Mouse (Mus musculus) midbrain, embryonic 15.5 days (tissue): ENCODE results near the gene Sdf2l1. TPM values are rescaled to one million over a fixed set of nuclear protein-coding genes. Genes with fewer than 3 reads are reported as not detected.

Source experiments
- ATAC-seq: fragments of 200-750 bp; cut with Nextera tagmentation; replicated peaks from 2 replicates; pipeline ENCODE4 v1.8.0; 2017; ENCODE audit warnings: moderate TSS enrichment
- H3K27ac ChIP-seq: fragments of 300-500 bp; sonication (generic); 2 replicates; pipeline ENCODE4 v1.5.1; 2015; ENCODE audit warnings: mild to moderate bottlenecking, inconsistent platforms
- H3K27me3 ChIP-seq: fragments of 300-500 bp; sonication (generic); replicated peaks from 2 replicates; pipeline ENCODE4 v1.6.1; 2015; ENCODE audit warnings: inconsistent platforms
- H3K36me3 ChIP-seq: fragments of 300-500 bp; sonication (generic); replicated peaks from 2 replicates; pipeline ENCODE4 v1.6.1; 2015; ENCODE audit warnings: inconsistent platforms
- H3K4me1 ChIP-seq: fragments of 300-500 bp; sonication (generic); 2 replicates; pipeline ENCODE4 v1.6.1; 2015; ENCODE audit warnings: inconsistent platforms
- H3K4me2 ChIP-seq: fragments of 300-500 bp; sonication (generic); 2 replicates; pipeline ENCODE4 v1.6.1; 2015; ENCODE audit warnings: inconsistent platforms, mild to moderate bottlenecking, moderate library complexity
- H3K4me3 ChIP-seq: fragments of 300-500 bp; sonication (generic); 2 replicates; pipeline ENCODE4 v1.5.1; 2015; ENCODE audit warnings: mild to moderate bottlenecking, inconsistent platforms
- H3K9ac ChIP-seq: fragments of 300-500 bp; sonication (generic); 2 replicates; pipeline ENCODE4 v1.6.1; 2015; ENCODE audit warnings: mild to moderate bottlenecking, inconsistent platforms
- H3K9me3 ChIP-seq: fragments of 300-500 bp; sonication (generic); 2 replicates; pipeline ENCODE4 v1.6.1; 2016; ENCODE audit warnings: inconsistent platforms
- WGBS: fragments of 180-500 bp; shearing (Covaris S2); methylation state at CpG from one replicate; pipeline ENCODE4 v1.1.7; 2015; ENCODE audit warnings: mixed read lengths; 5-methylcytosine and 5-hydroxymethylcytosine counted together
- microRNA counts: library from miRNA; unstranded; fragments of <30 nt; microRNA quantifications from one replicate; lab custom pipeline; 2016
- microRNA-seq: library from miRNA; unstranded; fragments of <30 nt; microRNA quantifications from one replicate; pipeline ENCODE4, GENCODE M21; 2016
- polyA plus RNA-seq: library from polyadenylated mRNA; unstranded; fragments of >200 nt; fragmentation: Nextera tagmentation; extraction: Ambion mirVana; gene quantifications from 2 replicates; pipeline ENCODE4 v1.2.1, GENCODE M21; 2015

The Sdf2l1 gene
- polyA plus RNA-seq, 1 experiment from 2014 or later = 29.8 TPM

DNA sequence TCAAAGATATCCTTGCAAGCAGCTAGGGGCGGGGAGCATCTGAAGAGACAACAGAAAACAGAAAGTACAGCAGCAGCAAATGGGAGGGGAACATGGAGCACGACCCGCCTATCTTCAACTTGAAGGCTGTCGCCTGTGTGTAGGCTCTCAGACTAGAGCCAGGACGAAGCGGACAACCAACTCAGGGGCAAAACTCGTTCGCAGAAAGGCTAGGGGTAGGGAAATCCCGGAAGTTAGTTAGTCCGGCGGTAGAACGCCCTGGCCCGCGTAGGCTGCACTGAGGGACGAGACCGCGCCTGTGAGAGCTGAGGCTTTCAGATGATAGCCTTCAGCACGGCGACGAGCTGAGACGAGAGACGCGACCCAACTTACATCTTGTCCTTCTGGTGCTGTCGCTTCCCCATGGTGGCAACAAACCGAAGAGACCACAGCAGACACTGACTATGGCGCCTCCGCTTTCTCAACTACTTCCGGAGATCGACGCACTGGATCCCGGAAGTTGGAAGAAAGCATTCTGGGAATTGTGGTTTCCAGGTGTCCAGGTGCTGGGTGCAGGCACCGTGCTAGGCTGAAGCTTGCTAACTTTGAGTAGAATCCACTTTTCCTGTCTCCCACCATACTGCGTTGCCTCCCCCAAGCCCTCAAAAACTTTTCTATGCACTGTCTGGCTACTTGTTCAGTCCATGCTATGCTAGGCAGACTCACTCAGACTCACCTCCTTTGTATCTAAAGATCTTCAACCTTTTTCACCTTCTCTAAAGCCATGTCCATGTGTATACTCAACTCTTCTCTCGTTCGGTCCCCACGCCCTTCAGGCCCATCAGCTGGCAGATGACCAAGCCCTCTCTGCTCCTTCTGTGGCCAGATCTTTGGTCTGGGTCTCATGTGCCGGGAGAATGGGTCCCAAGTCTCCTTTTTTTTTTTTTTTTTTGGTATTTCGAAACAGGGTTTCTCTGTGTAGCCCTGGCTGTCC, 21.1 kb downstream of the Sdf2l1 start, which contains the start of gene Ppil2:
Ppil2 (minus strand) TSS at position 487 of the 973 bp plus-strand sequence.
- ATAC-seq = peak; percentile 83
- H3K4me2 ChIP-seq = peak within 1 kb of the TSS; percentile 74
- 0 out of 2 replicates have a peak, but pooled peaks cover 9% of the 10 kb centered on the region for H3K36me3 ChIP-seq
- peak within 1 kb of the TSS; percentile 79 for H3K9ac ChIP-seq
- peaks cover 12% of the 10 kb centered on the region for H3K4me1 ChIP-seq
- no peaks in the 10 kb centered on the region for H3K9me3 ChIP-seq
- H3K27ac ChIP-seq = peak within 1 kb of the TSS; percentile 79
- H3K4me3 ChIP-seq = peak within 1 kb of the TSS; percentile 95
- no peaks in the 10 kb centered on the region for H3K27me3 ChIP-seq
- 10% methylated on average over 38 of the region's 38 CpGs for WGBS

DNA sequence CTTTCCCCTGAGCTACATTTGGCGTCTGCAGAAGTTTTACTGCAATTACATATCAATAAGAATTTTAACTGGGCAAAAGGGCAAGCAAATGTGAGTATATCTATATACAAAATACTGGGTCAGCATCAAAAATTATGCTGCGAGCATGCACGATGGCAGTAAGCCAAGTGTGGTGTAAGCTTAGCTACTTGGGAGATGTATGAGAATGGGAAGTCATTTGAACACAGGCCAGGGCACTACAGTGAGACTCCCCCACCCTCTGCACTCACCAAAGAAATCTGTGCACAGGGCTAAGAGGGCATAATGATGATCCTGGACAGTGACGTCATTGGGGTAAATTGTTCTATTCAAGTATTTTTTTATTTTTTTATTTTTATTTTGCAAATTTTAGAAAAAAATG, 27.6 kb downstream of the Sdf2l1 start:
- H3K4me2 ChIP-seq = no peak overlapping the region
- peaks cover 6% of the 10 kb centered on the region for H3K4me1 ChIP-seq
- WGBS = 88% methylated on average over 4 of the region's 4 CpGs
- no peaks in the 10 kb centered on the region for H3K27me3 ChIP-seq
- H3K4me3 ChIP-seq = no peak overlapping the region
- H3K9ac ChIP-seq = no peak overlapping the region
- no peak for ATAC-seq
- H3K9me3 ChIP-seq = no peaks in the 10 kb centered on the region
- no peak overlapping the region for H3K27ac ChIP-seq
- H3K36me3 ChIP-seq = peaks cover 17% of the 10 kb centered on the region; the same call in 1 of the 2 replicates

DNA sequence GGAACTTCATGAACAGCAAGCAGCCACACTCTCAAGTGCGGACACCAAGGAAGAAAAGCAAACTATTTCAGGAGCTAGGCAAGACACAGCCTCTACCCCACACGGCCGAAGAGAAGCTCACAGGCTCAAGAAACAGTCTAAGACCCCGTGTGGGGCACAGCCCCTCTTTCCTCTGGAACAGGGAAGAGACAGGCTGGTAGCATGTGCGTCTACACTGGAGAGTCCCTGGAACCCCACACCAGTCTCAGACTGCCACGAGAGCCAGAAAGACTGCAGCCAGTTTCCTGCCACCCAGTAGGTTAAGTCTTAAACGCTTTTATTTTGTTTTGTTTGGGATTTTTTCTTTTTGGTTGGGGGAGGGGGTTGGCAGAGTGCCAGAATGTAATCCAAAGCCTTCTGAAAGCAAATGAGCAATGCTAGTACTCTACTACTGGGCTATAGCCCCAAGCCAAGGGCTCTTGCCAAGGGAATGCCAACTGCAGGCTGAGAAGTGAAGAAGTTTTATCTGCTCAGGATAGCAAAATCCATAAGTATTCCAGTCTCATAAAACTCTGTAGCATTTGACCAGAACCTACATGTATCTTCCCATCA, 29.5 kb downstream of the Sdf2l1 start:
- Histone ChIP-seq H3K4me3 (no peak overlapping the region), H3K27ac (no peak overlapping the region), H3K27me3 (no peaks in the 10 kb centered on the region), H3K9me3 (no peaks in the 10 kb centered on the region), H3K4me1 (peaks cover 3% of the 10 kb centered on the region; the same call in 1 of the 2 replicates), H3K4me2 (no peak overlapping the region), H3K36me3 (peaks cover 26% of the 10 kb centered on the region), H3K9ac (no peak overlapping the region)
- WGBS = 65% methylated on average over 7 of the region's 7 CpGs
- ATAC-seq = no peak

DNA sequence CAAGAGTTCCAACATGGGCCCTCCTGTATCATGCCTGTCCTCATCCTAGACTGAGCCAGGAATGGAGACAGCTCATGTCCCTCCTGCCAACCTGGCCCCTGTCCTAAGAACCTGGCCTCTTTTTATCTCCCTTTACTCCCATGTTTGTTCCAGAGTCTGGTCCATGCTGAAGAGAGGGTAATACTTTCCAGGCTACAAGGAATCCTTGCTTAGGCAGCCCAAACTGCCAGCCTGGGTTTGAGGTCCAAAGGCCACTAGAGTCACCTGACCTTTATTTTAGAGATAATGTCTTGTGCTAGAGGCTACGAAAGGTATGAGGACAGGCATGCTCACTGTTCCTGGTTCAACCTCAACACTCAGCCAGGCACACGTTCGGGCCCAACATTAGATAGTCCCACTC, 35.2 kb downstream of the Sdf2l1 start:
- Histone ChIP-seq H3K4me1 (no peaks in the 10 kb centered on the region), H3K27me3 (no peaks in the 10 kb centered on the region), H3K27ac (no peak overlapping the region), H3K9ac (no peak overlapping the region), H3K36me3 (peaks cover 39% of the 10 kb centered on the region), H3K4me2 (no peak overlapping the region), H3K9me3 (no peaks in the 10 kb centered on the region), H3K4me3 (no peak overlapping the region)
- no peak for ATAC-seq
- WGBS = 97% methylated on average over 3 of the region's 3 CpGs

DNA sequence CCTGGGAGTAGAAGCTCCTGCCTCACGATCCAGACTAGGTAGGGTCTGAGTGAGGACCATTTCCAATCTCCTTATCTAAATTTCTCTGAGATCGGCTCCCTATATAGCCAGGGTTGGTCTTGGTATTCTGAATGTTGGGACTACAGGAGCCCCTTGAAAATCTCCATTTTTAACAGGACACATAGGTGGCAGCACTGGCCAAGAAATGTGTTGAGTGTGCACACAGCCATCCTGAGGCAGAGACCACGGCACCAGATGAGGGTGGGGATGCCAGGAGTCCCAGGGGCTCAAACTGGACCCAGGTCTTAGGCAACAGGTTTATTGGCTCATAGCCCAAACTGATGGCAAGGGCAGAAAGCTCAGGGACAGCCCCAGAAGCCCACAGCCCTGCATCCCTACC, 43.8 kb downstream of the Sdf2l1 start:
- Histone ChIP-seq H3K4me3 (no peak overlapping the region), H3K4me2 (no peak overlapping the region), H3K27ac (no peak overlapping the region), H3K9ac (no peak overlapping the region), H3K9me3 (no peaks in the 10 kb centered on the region), H3K36me3 (peaks cover 69% of the 10 kb centered on the region), H3K4me1 (no peaks in the 10 kb centered on the region), H3K27me3 (no peaks in the 10 kb centered on the region)
- 73% methylated on average over 3 of the region's 3 CpGs for WGBS
- ATAC-seq = peak; percentile 31; the same call in 1 of the 2 replicates

DNA sequence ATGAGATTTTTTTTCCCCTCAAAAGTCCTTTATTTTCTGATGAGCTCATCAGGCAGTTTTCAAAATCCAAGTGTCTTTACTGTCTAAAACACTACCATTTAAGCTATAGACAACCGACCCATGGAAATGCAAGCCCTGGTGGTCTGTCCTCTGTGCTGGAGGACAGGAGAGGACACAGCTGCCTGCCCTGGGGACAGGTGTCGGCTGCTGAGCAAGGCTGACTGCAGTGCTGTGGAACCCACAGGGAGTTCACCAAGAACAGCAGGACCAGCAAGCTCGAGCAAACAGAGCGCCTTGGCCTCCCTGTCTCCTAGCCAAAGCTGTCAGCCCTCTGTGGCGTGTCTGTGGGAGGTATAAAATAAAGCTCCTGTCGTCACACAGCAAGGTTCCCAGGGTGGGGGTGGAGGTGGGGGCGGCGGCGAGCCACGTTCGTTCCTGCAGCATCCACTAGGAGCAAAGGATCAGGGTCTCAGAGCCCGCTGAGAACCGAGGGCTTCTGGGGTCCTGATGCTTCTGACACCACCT, 45.5 kb downstream of the Sdf2l1 start:
- WGBS = 76% methylated on average over 13 of the region's 13 CpGs
- H3K36me3 ChIP-seq = peaks cover 79% of the 10 kb centered on the region
- ATAC-seq = no peak

DNA sequence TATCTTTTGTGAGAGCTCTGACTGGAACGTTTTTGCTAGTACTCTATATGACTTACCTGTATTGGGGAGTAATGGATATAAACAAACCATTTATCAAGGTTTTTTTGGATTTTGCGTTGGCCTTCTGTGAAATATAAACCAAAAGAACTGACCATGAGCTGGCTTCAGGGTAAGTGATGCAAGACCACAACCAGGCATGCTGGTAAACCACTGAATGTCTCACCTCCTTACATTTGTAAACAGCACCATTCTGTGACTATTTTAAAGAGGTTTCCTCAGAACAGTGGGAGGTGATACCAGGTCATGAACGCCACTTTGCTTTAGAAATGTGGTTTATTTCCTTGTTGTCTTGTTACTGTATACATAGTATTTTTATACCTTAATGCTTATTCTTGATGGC, 45.9 kb downstream of the Sdf2l1 start:
- no peak for ATAC-seq
- Histone ChIP-seq H3K9me3 (no peaks in the 10 kb centered on the region), H3K4me2 (no peak overlapping the region), H3K27me3 (no peaks in the 10 kb centered on the region), H3K4me3 (no peak overlapping the region), H3K9ac (no peak overlapping the region), H3K4me1 (no peaks in the 10 kb centered on the region), H3K27ac (no peak overlapping the region), H3K36me3 (peaks cover 77% of the 10 kb centered on the region)
- WGBS = 92% methylated on average over 3 of the region's 3 CpGs

More for the DNA sequence above, 45.5 kb downstream of the Sdf2l1 start:
- no peak overlapping the region for H3K4me3 ChIP-seq
- H3K27ac ChIP-seq = no peak overlapping the region
- H3K9ac ChIP-seq = no peak overlapping the region
- H3K4me1 ChIP-seq = no peaks in the 10 kb centered on the region
- H3K9me3 ChIP-seq = no peaks in the 10 kb centered on the region
- H3K4me2 ChIP-seq = no peak overlapping the region
- no peaks in the 10 kb centered on the region for H3K27me3 ChIP-seq

DNA sequence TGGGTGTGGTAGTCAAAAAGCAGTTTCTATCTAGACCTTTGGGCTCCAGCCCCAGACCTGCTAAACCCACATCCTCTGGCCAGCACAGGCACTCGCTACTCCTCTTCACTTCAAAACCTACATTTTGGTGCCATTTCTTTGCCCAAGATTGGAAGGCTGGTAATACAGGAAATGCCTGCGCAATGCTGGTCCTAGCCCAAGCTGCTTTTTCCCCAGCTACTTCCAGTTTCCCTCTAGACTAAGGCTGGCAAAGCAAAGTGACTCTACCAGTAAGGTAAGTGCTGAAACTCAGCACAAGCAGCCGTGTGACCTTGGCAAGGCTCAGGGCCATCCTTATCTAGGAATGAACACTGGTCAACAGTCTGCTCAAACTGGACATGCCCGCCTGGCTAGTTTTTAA, 46.5 kb downstream of the Sdf2l1 start:
- no peaks in the 10 kb centered on the region for H3K9me3 ChIP-seq
- no peak for ATAC-seq
- no peaks in the 10 kb centered on the region for H3K27me3 ChIP-seq
- WGBS = 97% methylated on average over 4 of the region's 4 CpGs
- no peak overlapping the region for H3K4me3 ChIP-seq
- no peak overlapping the region for H3K27ac ChIP-seq
- H3K36me3 ChIP-seq = peaks cover 71% of the 10 kb centered on the region
- H3K4me1 ChIP-seq = no peaks in the 10 kb centered on the region
- H3K4me2 ChIP-seq = no peak overlapping the region
- no peak overlapping the region for H3K9ac ChIP-seq

DNA sequence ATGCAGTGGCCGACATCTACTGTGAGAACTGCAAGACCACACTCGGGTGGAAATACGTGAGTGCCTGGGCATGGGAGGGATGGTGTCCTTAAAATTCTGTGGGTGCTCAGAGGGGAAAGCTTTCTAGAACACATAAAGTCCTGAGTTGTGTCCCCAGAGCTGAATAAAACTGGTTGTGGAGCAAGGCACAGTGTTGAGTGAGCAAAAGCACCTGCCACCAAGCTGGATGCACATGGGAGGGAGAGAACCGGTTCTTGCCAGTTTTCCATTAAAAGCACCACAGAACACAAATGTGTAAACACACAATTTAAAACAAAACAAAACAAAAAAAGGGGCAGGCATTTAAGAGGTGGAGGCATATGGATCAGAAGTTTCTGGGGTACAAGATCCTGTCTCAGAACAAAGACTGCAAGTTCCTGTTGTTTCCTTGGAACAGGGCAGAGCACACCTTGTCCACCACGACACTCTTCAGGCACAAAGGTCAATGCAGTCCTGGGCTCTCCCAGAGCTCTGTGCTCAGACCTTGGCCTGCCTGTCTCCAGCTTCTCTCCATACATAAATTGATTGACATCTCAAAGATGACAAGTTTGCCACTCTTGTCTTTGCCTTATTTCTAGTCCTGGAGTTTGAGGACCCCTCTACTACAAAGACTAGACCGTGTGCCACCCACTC, 49.9 kb downstream of the Sdf2l1 start:
- H3K4me2 ChIP-seq = no peak overlapping the region
- WGBS = 87% methylated on average over 6 of the region's 6 CpGs
- no peak overlapping the region for H3K4me3 ChIP-seq
- ATAC-seq = no peak
- no peak overlapping the region for H3K27ac ChIP-seq
- no peaks in the 10 kb centered on the region for H3K9me3 ChIP-seq
- no peaks in the 10 kb centered on the region for H3K27me3 ChIP-seq
- peaks cover 67% of the 10 kb centered on the region for H3K36me3 ChIP-seq
- no peak overlapping the region for H3K9ac ChIP-seq
- H3K4me1 ChIP-seq = no peaks in the 10 kb centered on the region

MicroRNAs encoded within 50 kb of the gene (microRNA counts, 519-probe panel; counts per million panel counts)
- microRNA mmu-miR-130b (lab: Ali Mortazavi, UCI) (3,686 counts per million, percentile 84 among the panel's probes with 10 or more counts), microRNA mmu-miR-301b (lab: Ali Mortazavi, UCI) (2,981 counts per million, percentile 67 among the panel's probes with 10 or more counts)

Small RNA genes lying within 50 kb of the gene (microRNA-seq; reads per million reads assigned to microRNA genes)
- gene Mir130b = 6,299 reads per million, percentile 93 among the genes with 10 or more reads in this experiment
- 159 reads per million, percentile 59 among the genes with 10 or more reads in this experiment for gene Mir301b

Other genes starting within 250 kb of the Sdf2l1 start
- gene Ppm1f, start 235.9 kb downstream of the Sdf2l1 start, polyA plus RNA-seq = 29.6 and 30.7 TPM in 2 replicates
- 180 and 182 TPM in 2 replicates for gene Mapk1, start 149.0 kb downstream of the Sdf2l1 start, polyA plus RNA-seq
- gene Ypel1, start 62.7 kb downstream of the Sdf2l1 start, polyA plus RNA-seq = 167 and 172 TPM in 2 replicates
- 146 and 156 TPM in 2 replicates for gene Ppil2, start 21.1 kb downstream of the Sdf2l1 start, polyA plus RNA-seq
- gene 2610318N02Rik, start 7.2 kb downstream of the Sdf2l1 start, polyA plus RNA-seq = 15.2 and 15.6 TPM in 2 replicates
- gene Ydjc, start 12.2 kb upstream of the Sdf2l1 start, polyA plus RNA-seq = 37.3 and 43.7 TPM in 2 replicates
- gene Ccdc116, start 14.8 kb upstream of the Sdf2l1 start, polyA plus RNA-seq = 2.9 and 3.7 TPM in 2 replicates
- 262 and 275 TPM in 2 replicates for gene Ube2l3, start 70.3 kb upstream of the Sdf2l1 start, polyA plus RNA-seq
- 2.6 and 3.3 TPM in 2 replicates for gene Rimbp3, start 76.2 kb upstream of the Sdf2l1 start, polyA plus RNA-seq
- gene Hic2, start 101.2 kb upstream of the Sdf2l1 start, polyA plus RNA-seq = 11.1 and 11.6 TPM in 2 replicates
- 63.2 and 67.6 TPM in 2 replicates for gene Tmem191c, start 143.7 kb upstream of the Sdf2l1 start, polyA plus RNA-seq
- gene Serpind1, start 199.0 kb upstream of the Sdf2l1 start, polyA plus RNA-seq = 5.8 and 6.0 TPM in 2 replicates